Mouse (Mus musculus) kidney, adult 9 months (tissue): ENCODE measurements around the gene Lrrk1.

Source experiments
- DNase-seq: peaks from one replicate; pipeline ENCODE4 v3.0.0; 2022

Lrrk1 gene

DNA sequence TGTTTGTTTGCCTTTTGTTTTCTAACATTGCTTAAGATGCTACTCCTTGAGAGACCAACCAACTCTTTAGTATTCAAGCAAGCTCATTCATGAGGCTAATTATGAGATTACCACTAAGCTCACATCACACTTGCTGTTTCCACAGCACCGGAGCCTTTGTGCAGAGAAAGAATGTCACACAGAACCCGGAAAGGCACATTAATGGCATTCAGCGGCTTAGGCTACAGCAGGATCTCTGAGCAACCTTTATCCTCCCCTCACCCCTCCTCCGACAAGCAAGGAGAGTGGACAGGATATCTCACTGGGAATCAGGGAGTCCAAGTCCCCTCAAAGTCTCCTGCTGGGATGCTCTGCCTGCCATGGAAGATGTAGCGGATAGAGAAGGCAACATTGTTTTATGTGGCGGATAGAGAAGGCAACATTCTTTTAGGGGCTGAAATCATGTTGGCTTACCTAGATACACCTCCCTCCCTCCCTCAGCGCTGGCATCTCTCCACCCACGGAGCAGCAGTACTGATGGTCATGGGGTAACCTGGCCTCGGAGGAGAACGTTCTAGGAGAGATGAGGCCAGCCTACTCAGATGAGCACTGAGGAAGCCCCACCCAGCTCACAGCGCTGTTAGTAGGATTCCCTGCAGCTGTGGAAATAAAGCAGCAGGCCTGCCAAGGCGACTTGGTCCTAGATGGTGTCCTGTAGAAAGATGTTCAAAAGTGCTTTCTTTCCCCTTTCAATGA, 91.1 kb downstream of the Lrrk1 start:
- no peak for DNase-seq

DNA sequence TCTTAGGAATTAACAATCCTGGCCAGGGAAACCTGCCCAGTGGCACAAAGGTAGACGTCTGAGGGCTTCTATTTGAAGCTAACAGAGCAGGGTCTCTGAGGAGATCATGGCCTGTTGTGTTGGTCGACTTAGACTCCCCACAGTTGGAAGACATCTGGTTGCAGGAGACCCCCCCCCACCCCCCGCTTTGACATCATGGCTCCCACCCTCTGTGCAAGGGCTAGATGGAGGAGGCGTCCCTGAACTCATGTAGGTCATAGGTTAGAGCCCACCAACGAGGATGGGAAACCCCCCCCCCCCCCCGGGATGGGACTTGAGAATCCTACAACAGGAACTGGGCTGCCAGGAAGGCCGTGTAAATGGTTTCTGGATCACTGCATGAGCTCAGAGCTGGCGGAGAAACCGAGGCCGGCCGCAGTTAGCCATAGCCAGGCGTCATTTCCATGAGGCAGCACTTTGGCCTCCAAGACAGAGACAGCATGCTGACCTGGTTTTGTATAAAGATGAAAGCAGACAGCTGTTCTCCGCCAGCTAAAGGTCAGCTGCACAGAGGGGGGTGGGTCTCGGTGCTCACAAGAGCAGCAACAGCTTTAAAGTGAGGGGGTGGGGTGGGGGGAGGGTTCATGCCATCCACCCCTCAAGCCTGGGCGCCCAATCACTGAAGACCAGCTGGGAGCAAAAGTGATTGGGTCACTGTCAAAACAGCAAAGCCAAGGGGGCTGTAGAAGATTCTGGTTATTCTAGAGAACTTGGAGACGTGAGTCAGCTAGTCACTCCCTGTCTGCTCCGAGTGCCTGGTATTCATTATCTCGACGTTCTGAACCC, 95.4 kb downstream of the Lrrk1 start:
- DNase-seq, result no peak

GRCm38 (mm10) chr7:66292010-66292409, 96.1 kb downstream of the Lrrk1 start:
- DNase-seq, result no peak

DNA sequence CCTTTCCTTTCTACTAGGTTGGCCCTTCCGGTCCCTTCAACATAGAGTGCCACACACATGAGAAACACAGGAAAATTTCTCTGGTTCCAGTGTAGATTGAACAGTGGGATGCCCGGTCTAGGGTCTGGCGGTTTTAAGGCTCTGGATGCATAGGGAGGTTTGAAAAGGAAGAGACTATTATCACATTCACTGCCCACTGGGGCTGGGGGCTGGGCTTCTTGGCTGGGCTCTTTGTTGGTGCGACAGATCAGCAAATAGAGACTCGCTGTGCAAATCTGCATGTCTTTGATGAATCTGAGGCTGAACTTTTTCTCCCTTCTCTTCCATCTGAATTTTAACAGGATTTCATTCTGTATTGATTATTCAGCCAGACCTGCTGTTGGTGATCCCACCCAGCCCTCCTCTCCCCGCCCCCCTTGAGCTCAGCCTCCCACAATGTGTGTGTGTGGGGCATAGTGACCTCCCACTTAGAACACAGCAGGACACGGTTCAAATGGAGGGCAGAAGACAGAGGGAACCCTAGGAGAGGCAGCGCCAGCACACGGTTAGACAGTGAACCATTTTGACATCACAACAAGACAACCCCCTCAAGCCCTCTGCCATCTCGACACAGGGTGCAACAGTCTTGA, 105.1 kb downstream of the Lrrk1 start:
- no peak for DNase-seq

- DNase-seq, result no peak
These were observed 105.9 kb downstream of the Lrrk1 start for GRCm38 (mm10) chr7:66282265-66282664.

GRCm38 (mm10) chr7:66278001-66278400, 110.1 kb downstream of the Lrrk1 start:
- no peak for DNase-seq

DNA sequence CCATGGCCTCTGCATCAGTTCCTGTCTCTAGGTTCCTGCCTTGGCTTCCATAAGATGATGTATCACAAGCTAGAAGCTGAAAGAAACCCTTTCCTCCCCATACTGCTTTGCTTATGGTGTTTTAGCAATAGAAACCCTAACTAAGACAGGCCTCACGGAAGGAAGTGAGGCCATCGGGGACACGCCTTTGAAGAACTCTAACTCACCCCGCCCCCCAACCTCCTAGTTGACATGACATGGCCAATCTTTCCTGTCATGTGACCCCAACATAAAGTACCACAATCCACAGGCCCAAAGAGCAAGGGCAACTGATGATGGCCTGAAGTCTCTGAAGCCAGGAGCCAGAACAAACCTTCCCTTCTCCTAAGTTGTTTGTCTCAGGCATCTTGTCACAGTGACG, 114.7 kb downstream of the Lrrk1 start:
- no peak for DNase-seq

GRCm38 (mm10) chr7:66271226-66271625, 116.9 kb downstream of the Lrrk1 start:
- DNase-seq, result no peak

DNA sequence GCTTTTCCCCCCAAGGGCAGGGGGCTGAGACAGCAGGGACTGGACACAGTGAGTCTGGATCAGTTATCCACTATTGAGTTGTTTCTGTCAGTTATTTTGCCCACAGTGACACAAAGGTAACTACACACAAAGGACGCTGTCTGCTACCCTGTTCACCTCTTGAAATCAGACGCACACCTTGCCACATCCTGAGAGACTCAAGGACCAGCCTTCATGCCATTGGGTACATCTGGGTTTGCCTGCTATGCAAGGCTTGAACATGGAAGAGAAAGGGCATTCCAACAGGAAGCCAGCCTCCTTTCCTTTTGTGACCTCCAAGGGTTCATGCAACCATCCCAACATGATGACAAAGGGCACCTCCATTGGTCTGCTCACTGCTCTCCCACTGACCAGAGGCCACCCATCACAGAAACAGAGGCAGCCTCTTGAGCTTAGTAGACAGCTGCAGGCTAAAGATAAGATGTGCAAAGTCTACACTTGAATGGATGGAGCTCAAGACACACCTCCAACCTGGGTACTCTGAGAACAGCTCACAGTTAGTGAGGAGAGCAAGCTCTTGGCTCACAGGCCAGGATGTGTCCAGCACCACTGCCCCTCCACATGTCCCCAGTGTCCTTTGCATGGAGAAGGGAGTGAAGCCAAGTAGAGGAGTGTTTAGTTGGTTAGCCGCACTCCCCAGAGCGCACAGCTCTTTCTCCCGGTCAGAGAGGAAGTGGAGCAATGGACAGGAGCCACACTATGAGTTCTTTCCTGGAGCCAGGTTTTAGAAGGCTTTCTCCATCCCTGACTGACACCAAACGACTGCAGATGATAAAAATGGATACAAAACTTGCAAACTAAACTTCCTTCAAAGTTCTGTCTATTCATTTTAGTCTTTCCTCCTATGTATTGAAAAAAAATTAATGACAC, 121.0 kb downstream of the Lrrk1 start:
- DNase-seq, result no peak

GRCm38 (mm10) chr7:66263421-66263820, 124.7 kb downstream of the Lrrk1 start:
- DNase-seq, result no peak

GRCm38 (mm10) chr7:66262570-66263156, 125.5 kb downstream of the Lrrk1 start:
- DNase-seq, result no peak

- no peak for DNase-seq
These were observed 127.3 kb downstream of the Lrrk1 start for GRCm38 (mm10) chr7:66260763-66261390.

GRCm38 (mm10) chr7:66260295-66260694, 127.9 kb downstream of the Lrrk1 start:
- no peak for DNase-seq

DNA sequence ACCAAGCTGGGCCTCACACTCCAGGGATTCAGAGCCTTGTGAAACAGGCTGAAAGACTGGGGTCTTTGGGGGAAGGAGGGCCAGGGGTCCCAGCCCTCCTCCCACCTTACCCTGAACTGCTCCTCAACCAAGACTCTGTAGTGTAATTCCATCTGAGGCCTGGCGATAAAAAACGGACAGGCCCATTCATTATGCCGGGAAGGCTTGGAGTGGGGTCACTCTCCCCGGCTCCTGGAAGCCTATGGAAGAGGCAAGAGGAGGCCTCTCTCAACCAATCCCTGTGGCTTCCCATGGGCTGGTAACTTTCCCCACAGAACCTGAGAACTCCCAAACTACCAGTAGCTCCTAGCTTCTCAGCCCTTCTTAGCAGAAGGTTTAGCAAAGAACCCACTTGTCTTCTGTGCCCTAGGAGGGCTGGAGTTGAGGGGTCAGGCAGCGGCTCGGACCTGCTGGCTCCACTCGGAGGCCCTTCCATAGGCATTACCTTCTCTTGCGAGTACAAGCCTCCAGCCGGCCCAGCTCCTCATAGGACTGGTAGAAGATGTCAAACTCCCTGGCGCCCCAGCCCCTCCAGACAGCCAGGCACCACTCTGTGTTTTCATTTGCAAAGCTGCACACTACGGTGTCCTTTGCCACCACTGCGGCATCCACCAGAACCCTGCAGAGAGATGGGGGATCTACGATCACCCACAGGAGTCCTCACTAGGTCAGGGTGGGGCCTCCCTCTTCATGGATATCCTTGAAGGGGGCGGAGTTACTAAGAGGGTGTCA, 128.5 kb downstream of the Lrrk1 start:
- DNase-seq, result no peak

GRCm38 (mm10) chr7:66258997-66259396, 129.2 kb downstream of the Lrrk1 start:
- no peak for DNase-seq

GRCm38 (mm10) chr7:66257232-66257631, 130.9 kb downstream of the Lrrk1 start:
- DNase-seq, result peak; percentile 26

GRCm38 (mm10) chr7:66256441-66256840, 131.7 kb downstream of the Lrrk1 start:
- DNase-seq, result no peak

GRCm38 (mm10) chr7:66254993-66255392, 133.2 kb downstream of the Lrrk1 start:
- DNase-seq, result no peak

- no peak for DNase-seq
These were observed 134.0 kb downstream of the Lrrk1 start for GRCm38 (mm10) chr7:66253975-66254651.

DNA sequence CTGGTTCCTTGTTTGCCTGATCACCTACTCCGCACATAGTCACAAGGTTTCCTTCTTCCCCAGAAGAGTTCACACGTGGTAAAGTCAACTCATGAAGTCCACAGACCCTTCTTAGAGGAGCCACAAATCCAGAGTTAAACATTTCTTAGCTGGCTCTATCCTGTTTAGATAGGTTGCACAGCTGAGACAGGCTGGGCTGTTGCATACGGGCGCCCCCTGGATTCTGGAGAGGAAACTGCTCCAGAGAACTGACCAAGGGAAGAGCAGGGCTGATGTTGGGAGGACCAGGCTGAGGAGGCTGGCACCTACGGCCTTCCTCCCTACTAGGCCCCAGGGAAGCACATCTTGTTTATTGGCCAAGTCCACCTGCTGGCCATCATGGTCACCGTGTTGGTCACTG, 138.1 kb downstream of the Lrrk1 start:
- DNase-seq, result peak; percentile 90
